In genomic region chr4:117149291-117150211, GRCm38 (mm10) we compare ENCODE assay signal across 20 mouse cellular contexts. TPM values are rescaled to one million over a fixed set of nuclear protein-coding genes. Genes with fewer than 3 reads are reported as not detected.
A peak's percentile ranks its signal among the peaks of the same experiment; 100 is the strongest.
DNase-seq lines count a peak whose midpoint lies in the region; ATAC-seq and TF ChIP-seq lines count a peak whose summit lies in the region.
"Had no signal": no experiment of that assay in that cellular context is flagged by ENCODE, and none has a peak within 500 bp of the region (broad histone marks: within the 10 kb centered on the region; RNA-seq: fewer than 3 reads in every experiment).

No protein-coding gene starts in this region.

- H3K9me3 ChIP-seq in hindbrain, embryonic 13.5 days: no peaks in the 10 kb centered on the region
- no peaks in the 10 kb centered on the region for H3K9me3 ChIP-seq in hindbrain, embryonic 10.5 days
- no peaks in the 10 kb centered on the region for H3K9me3 ChIP-seq in neural tube, embryonic 15.5 days (replicated peaks)
- H3K9me3 ChIP-seq in limb, embryonic 14.5 days (ENCODE audit: control insufficient read depth, low read length): no peaks in the 10 kb centered on the region
- H3K9me3 ChIP-seq: forebrain, embryonic 15.5 days; heart, embryonic 10.5 days; midbrain, embryonic 12.5 days had no signal

- no peak for DNase-seq in hindbrain, embryonic 10.5 days (ENCODE audit: low spot score)
- peak; percentile 39 for DNase-seq in neural tube, embryonic 10.5 days (ENCODE audit: extremely low spot score, low spot score)
- no peak for DNase-seq in limb, embryonic 14.5 days (ENCODE audit: low spot score)
- no peak for DNase-seq in gastrocnemius, adult 2 months
- DNase-seq in heart, adult 18-20 months: no peak
- DNase-seq: adrenal gland, postnatal 10 days; cerebellum, adult 9-11 months; gastrocnemius, postnatal 10 days; heart, postnatal 4 days; kidney, postnatal 14 days; lung, postnatal 36 days; thymus, postnatal 4 days had no signal

- H3K36me3 ChIP-seq in hindbrain, embryonic 13.5 days: peaks cover 56% of the 10 kb centered on the region
- H3K36me3 ChIP-seq in hindbrain, embryonic 10.5 days: peaks cover 71% of the 10 kb centered on the region
- peaks cover 45% of the 10 kb centered on the region for H3K36me3 ChIP-seq in neural tube, embryonic 15.5 days
- peaks cover 56% of the 10 kb centered on the region for H3K36me3 ChIP-seq in limb, embryonic 14.5 days (ENCODE audit: control insufficient read depth, insufficient read depth, low read length)

- no peak overlapping the region for H3K4me2 ChIP-seq in hindbrain, embryonic 13.5 days
- no peak overlapping the region for H3K4me2 ChIP-seq in neural tube, embryonic 15.5 days
- H3K4me2 ChIP-seq in limb, embryonic 14.5 days (replicated peaks; ENCODE audit: low read depth, low read length, severe bottlenecking): no peak overlapping the region
- H3K4me2 ChIP-seq: forebrain, embryonic 15.5 days; midbrain, embryonic 12.5 days had no signal

- H3K9ac ChIP-seq in hindbrain, embryonic 13.5 days: no peak overlapping the region
- H3K9ac ChIP-seq in neural tube, embryonic 15.5 days (replicated peaks): no peak overlapping the region
- H3K9ac ChIP-seq in limb, embryonic 14.5 days (ENCODE audit: low read depth, low read length, severe bottlenecking): no peak overlapping the region
- H3K9ac ChIP-seq: forebrain, embryonic 15.5 days; midbrain, embryonic 12.5 days had no signal

- H3K4me1 ChIP-seq in hindbrain, embryonic 13.5 days (replicated peaks): peaks cover 20% of the 10 kb centered on the region
- H3K4me1 ChIP-seq in hindbrain, embryonic 10.5 days (replicated peaks): peaks cover 25% of the 10 kb centered on the region
- peaks cover 23% of the 10 kb centered on the region for H3K4me1 ChIP-seq in neural tube, embryonic 15.5 days
- 0 out of 2 replicates have a peak, but pooled peaks cover 4% of the 10 kb centered on the region for H3K4me1 ChIP-seq in limb, embryonic 14.5 days (ENCODE audit: control insufficient read depth, insufficient read depth, low read length)

- 0 out of 2 replicates have a peak overlapping the region, but pooled peaks have one; percentile 5 for H3K27ac ChIP-seq in hindbrain, embryonic 13.5 days
- H3K27ac ChIP-seq in hindbrain, embryonic 10.5 days: no peak overlapping the region
- H3K27ac ChIP-seq in neural tube, embryonic 15.5 days (replicated peaks): no peak overlapping the region
- H3K27ac ChIP-seq in limb, embryonic 14.5 days (replicated peaks; ENCODE audit: low read depth, low read length): no peak overlapping the region
- no peak overlapping the region for H3K27ac ChIP-seq in gastrocnemius, adult 2 months
- H3K27ac ChIP-seq: forebrain, embryonic 15.5 days; heart, embryonic 10.5 days had no signal

- intact Hi-C loops in gastrocnemius, adult 2 months (cut with DNase I): loop anchor here (5.0 to 10.0 kb wide), 2 partner anchors 68 to 435 kb away; no protein-coding TSS in a partner anchor

- TF ChIP-seq CTCF in gastrocnemius, adult 2 months (IDR thresholded peaks at IDR 0.05): no peak

- H3K27me3 ChIP-seq in hindbrain, embryonic 13.5 days: 0 out of 2 replicates have a peak, but pooled peaks cover 3% of the 10 kb centered on the region
- H3K27me3 ChIP-seq in hindbrain, embryonic 10.5 days (ENCODE audit: insufficient read depth, poor library complexity, severe bottlenecking): no peaks in the 10 kb centered on the region
- H3K27me3 ChIP-seq in neural tube, embryonic 15.5 days (replicated peaks): no peaks in the 10 kb centered on the region
- no peaks in the 10 kb centered on the region for H3K27me3 ChIP-seq in limb, embryonic 14.5 days (ENCODE audit: control insufficient read depth, insufficient read depth, low read length)
- H3K27me3 ChIP-seq: forebrain, embryonic 15.5 days; midbrain, embryonic 12.5 days; Patski had no signal

- ATAC-seq in hindbrain, embryonic 13.5 days (ENCODE audit: low FRiP score): no peak
- ATAC-seq in neural tube, embryonic 15.5 days (ENCODE audit: low FRiP score): no peak
- ATAC-seq in limb, embryonic 14.5 days (ENCODE audit: low FRiP score, low read depth): peak; percentile 20; the same call in 1 of the 2 replicates
- ATAC-seq: forebrain, embryonic 15.5 days; Patski had no signal

- no peak overlapping the region for H3K4me3 ChIP-seq in hindbrain, embryonic 13.5 days
- no peak overlapping the region for H3K4me3 ChIP-seq in hindbrain, embryonic 10.5 days
- no peak overlapping the region for H3K4me3 ChIP-seq in neural tube, embryonic 15.5 days (replicated peaks)
- H3K4me3 ChIP-seq in limb, embryonic 14.5 days (replicated peaks; ENCODE audit: low read length): no peak overlapping the region
- H3K4me3 ChIP-seq in gastrocnemius, adult 2 months: no peak overlapping the region
- H3K4me3 ChIP-seq: forebrain, embryonic 15.5 days; heart, embryonic 10.5 days; midbrain, embryonic 12.5 days had no signal

- WGBS in hindbrain, embryonic 13.5 days: 72% methylated on average over 6 of the region's 6 CpGs
- 71% methylated on average over 6 of the region's 6 CpGs for WGBS in hindbrain, embryonic 10.5 days
- 74% methylated on average over 6 of the region's 6 CpGs for WGBS in neural tube, embryonic 15.5 days
- 74% methylated on average over 6 of the region's 6 CpGs for WGBS in limb, embryonic 14.5 days

- no peak for TF ChIP-seq POLR2A in limb, embryonic 14.5 days (IDR thresholded peaks at IDR 0.05; ENCODE audit: borderline replicate concordance, extremely low read depth, insufficient read depth, insufficient read length)

RNA-seq across cellular contexts. Expression of gene Rps8, which starts 6.5 kb away (rescaled TPM):
- 576 and 608 TPM in 2 replicates for polyA plus RNA-seq in hindbrain, embryonic 13.5 days (2015; fragmentation: Nextera tagmentation; extraction: Ambion mirVana)
- 660 and 807 TPM in 2 replicates for polyA plus RNA-seq in hindbrain, embryonic 10.5 days (2016; fragmentation: Nextera tagmentation; extraction: Ambion mirVana)
- polyA plus RNA-seq in neural tube, embryonic 15.5 days (2015; fragmentation: Nextera tagmentation; extraction: Ambion mirVana): 530 and 610 TPM in 2 replicates
- 1,144 and 1,706 TPM in 2 replicates for polyA plus RNA-seq in limb, embryonic 14.5 days (2012; rRNA removed)
- 1,276 and 1,329 TPM in 2 replicates for polyA plus RNA-seq in limb, embryonic 14.5 days (2014; fragmentation: Nextera tagmentation; extraction: Ambion mirVana)
- 100 to 1,000 TPM; 527 to 622 TPM for total RNA-seq in gastrocnemius, adult 2 months (2021)
- total RNA-seq in heart, adult 18-20 months (2021): 100 to 1,000 TPM; 587 to 633 TPM

RNA-seq across cellular contexts. Expression of gene Plk3, which starts 15.8 kb away (rescaled TPM):
- polyA plus RNA-seq in hindbrain, embryonic 13.5 days (2015; fragmentation: Nextera tagmentation; extraction: Ambion mirVana): 16.2 and 16.6 TPM in 2 replicates
- polyA plus RNA-seq in hindbrain, embryonic 10.5 days (2016; fragmentation: Nextera tagmentation; extraction: Ambion mirVana): 41.8 and 58.6 TPM in 2 replicates
- polyA plus RNA-seq in neural tube, embryonic 15.5 days (2015; fragmentation: Nextera tagmentation; extraction: Ambion mirVana): 19.5 and 22.5 TPM in 2 replicates
- polyA plus RNA-seq in limb, embryonic 14.5 days (2012; rRNA removed): 7.3 and 8.9 TPM in 2 replicates
- 4.7 and 5.8 TPM in 2 replicates for polyA plus RNA-seq in limb, embryonic 14.5 days (2014; fragmentation: Nextera tagmentation; extraction: Ambion mirVana)
- total RNA-seq in gastrocnemius, adult 2 months (2021): under 1 TPM; 0.73 to 0.74 TPM
- 1 to 10 TPM; 1.4 TPM for total RNA-seq in heart, adult 18-20 months (2021)

RNA-seq across cellular contexts. Expression of gene Tctex1d4, which starts 23.0 kb away (rescaled TPM):
- 0.86 TPM in 1 of 2 replicates, not detected in the other for polyA plus RNA-seq in hindbrain, embryonic 13.5 days (2015; fragmentation: Nextera tagmentation; extraction: Ambion mirVana)
- 0.71 TPM in 1 of 2 replicates, not detected in the other for polyA plus RNA-seq in hindbrain, embryonic 10.5 days (2016; fragmentation: Nextera tagmentation; extraction: Ambion mirVana)
- not detected in 2 replicates for polyA plus RNA-seq in neural tube, embryonic 15.5 days (2015; fragmentation: Nextera tagmentation; extraction: Ambion mirVana)
- 0.10 and 0.14 TPM in 2 replicates for polyA plus RNA-seq in limb, embryonic 14.5 days (2012; rRNA removed)
- polyA plus RNA-seq in limb, embryonic 14.5 days (2014; fragmentation: Nextera tagmentation; extraction: Ambion mirVana): not detected in 2 replicates
- total RNA-seq in gastrocnemius, adult 2 months (2021): not detected
- total RNA-seq in heart, adult 18-20 months (2021): under 1 TPM in 1 of 2 experiments, not detected in 1; 0.64 TPM
- total RNA-seq: adrenal gland, postnatal 10 days; gastrocnemius, postnatal 10 days; heart, postnatal 4 days had no signal
- polyA plus RNA-seq: heart, embryonic 10.5 days; intestine, embryonic 14.5 days; limb, embryonic 11.5 days; midbrain, embryonic 12.5 days had no signal

RNA-seq across cellular contexts. Expression of gene Btbd19, which starts 24.0 kb away (rescaled TPM):
- polyA plus RNA-seq in hindbrain, embryonic 13.5 days (2015; fragmentation: Nextera tagmentation; extraction: Ambion mirVana): 3.9 and 4.2 TPM in 2 replicates
- 4.4 and 4.8 TPM in 2 replicates for polyA plus RNA-seq in hindbrain, embryonic 10.5 days (2016; fragmentation: Nextera tagmentation; extraction: Ambion mirVana)
- polyA plus RNA-seq in neural tube, embryonic 15.5 days (2015; fragmentation: Nextera tagmentation; extraction: Ambion mirVana): 4.7 and 5.5 TPM in 2 replicates
- 16.0 and 23.0 TPM in 2 replicates for polyA plus RNA-seq in limb, embryonic 14.5 days (2012; rRNA removed)
- 5.0 and 6.2 TPM in 2 replicates for polyA plus RNA-seq in limb, embryonic 14.5 days (2014; fragmentation: Nextera tagmentation; extraction: Ambion mirVana)
- total RNA-seq in gastrocnemius, adult 2 months (2021): 1 to 10 TPM; 2.3 to 2.5 TPM
- 1 to 10 TPM; 3.4 to 3.5 TPM for total RNA-seq in heart, adult 18-20 months (2021)

RNA-seq across cellular contexts. Expression of gene Kif2c, which starts 32.9 kb away (rescaled TPM):
- 14.6 and 16.5 TPM in 2 replicates for polyA plus RNA-seq in hindbrain, embryonic 13.5 days (2015; fragmentation: Nextera tagmentation; extraction: Ambion mirVana)
- 76.6 and 99.4 TPM in 2 replicates for polyA plus RNA-seq in hindbrain, embryonic 10.5 days (2016; fragmentation: Nextera tagmentation; extraction: Ambion mirVana)
- polyA plus RNA-seq in neural tube, embryonic 15.5 days (2015; fragmentation: Nextera tagmentation; extraction: Ambion mirVana): 6.8 and 17.1 TPM in 2 replicates
- 30.4 and 36.9 TPM in 2 replicates for polyA plus RNA-seq in limb, embryonic 14.5 days (2012; rRNA removed)
- 43.3 and 50.9 TPM in 2 replicates for polyA plus RNA-seq in limb, embryonic 14.5 days (2014; fragmentation: Nextera tagmentation; extraction: Ambion mirVana)
- total RNA-seq in gastrocnemius, adult 2 months (2021): not detected
- under 1 TPM; 0.30 to 0.36 TPM for total RNA-seq in heart, adult 18-20 months (2021)
